Mouse (Mus musculus) spleen, postnatal 36 days (tissue): Measurements from ENCODE around the gene Arhgef26.

Experiments used
- DNase-seq, 2 experiments: peaks; one replicate each; pipeline ENCODE4 v3.0.0; 2022; ENCODE audit warnings: low spot score in 2 of 2, mixed read lengths in 1 of 2

Gene Arhgef26

DNA sequence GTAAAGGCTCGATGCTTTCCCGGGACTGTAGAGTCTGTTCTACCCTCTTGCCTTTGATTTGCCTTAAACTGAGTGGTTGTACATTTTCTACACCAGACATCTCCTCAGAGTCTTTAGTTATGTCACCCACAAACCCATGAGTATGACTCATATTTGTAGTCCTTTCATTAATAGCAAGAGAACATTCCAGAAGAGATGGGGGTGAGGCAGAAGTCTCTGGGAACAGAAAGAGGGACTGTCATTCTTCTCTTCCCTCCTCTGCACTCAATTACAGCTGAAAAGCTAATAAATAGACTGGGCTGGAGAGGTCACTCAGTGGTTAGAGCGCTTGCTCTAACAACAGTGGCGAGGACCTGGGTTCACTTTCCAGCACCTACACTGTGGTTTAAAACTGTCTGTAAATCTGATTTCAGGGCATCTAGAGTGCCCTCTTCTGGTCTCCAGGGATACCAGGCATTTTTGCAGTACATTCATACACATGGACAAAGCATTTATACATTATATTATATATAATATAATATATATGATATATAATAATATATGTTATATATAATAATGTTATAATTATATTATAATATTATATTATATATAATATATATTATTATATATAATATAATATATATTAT lies 111.8 kb downstream of the Arhgef26 start:
- DNase-seq, result no peak

DNA sequence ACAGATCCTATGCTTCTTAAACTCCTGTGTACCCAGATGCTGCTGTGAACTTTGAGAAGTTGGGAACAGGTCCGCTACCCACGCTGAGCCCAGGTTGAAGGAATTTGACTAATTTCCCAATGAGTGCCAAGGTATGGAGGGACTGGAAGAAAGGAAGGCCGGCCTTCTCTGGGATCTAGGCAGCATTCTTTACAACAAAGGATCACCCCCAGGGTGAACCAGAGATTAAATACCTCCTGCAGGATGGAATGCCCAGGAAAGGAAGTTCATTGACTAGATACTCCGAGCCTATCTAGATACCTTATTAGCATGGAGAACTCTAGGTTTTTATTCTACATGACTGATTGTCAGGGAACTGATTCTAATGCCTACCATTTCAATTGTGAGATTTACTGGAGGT lies 114.8 kb downstream of the Arhgef26 start:
- DNase-seq, result no peak

DNA sequence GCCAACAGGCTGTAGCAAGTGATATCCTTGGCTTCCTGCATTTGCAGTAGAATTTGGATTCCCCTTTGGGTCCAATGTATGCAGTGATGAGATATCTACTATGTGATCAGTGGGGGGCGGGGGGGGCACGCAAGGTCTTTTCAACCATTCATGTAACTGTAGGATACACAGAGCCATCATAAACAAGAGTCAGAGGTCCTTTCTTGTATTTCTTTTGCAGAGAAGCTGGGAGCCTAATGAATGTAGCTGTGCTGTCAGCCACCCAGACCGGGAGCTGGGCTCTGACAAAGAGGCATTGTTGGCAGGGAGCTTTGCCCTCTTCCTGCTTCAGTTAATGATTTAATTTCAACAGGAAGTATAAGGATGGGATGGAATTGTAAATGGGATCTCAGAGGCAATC lies 116.0 kb downstream of the Arhgef26 start:
- DNase-seq, result no peak

DNA sequence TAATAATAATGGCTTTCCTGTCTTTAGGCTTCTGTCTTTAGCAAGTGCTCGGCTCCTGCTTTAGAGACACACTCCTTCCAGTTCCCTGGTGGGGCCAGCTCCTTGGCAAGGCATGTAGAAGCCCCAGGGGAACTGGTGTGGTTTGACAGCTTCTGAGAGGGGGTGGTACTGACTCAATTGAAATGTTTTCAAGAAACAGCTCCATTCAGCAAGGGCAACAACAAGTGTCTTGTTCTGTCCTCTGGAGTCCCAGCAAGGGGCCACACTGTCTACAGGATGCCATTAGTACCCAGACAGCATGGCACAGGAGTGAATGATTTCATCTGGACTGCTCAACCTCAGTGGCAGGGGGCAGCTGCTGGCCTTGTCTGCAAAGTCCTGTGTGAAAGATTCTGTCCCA lies 117.7 kb downstream of the Arhgef26 start:
- no peak for DNase-seq

DNA sequence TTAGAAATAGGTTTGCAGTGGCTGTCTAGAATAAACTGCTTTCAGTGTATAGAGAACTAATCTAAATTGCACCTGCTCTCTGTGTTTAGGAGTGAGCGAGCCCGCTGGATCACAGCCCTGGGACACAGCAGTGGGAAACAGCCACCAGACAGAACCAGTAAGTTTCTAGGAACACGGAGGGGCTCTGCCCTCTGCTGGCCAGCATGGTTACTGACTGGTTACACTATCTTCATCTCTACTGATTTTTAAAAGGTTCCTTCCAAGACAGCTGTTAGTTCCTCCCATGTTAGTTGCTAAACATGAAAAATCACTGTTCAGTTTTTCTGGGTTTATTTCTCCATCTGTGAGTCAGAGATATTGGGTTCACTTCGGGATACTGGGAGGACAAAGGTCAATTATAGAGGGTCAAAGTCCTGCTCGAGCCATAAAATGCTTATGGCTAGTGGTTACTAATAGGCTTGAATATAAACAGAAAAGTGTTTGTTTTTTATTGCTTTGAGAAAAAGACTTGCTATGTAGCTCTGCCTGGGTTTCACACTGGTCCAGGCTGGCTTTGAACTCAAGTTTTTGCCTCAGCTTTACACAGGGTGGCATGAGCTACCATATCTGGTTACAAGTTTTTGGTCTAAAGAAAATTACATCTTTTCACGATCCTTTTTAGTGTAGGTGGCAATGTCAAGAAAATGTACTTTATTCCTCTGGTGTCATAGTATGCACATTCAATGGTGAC lies 120.3 kb downstream of the Arhgef26 start:
- DNase-seq, result peak in 1 of 2 experiments; percentile 4

DNA sequence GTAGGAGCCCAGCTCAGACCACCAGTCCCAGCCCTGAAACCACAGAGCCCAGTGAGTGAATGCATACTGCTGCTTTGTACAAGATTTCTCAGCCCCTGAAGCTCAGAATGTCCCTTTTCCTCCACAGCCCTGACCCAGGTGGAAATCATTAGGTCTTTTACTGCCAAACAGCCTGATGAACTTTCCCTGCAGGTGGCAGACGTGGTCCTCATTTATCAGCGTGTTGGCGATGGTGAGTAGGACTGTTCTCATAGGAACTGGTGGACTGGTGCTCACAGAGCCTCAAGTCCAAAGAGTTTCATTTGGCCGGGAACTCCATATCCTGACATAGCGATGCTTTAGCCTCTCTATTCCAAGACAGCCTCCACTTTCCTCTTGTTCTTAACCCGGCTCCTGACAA lies 121.3 kb downstream of the Arhgef26 start:
- no peak for DNase-seq

DNA sequence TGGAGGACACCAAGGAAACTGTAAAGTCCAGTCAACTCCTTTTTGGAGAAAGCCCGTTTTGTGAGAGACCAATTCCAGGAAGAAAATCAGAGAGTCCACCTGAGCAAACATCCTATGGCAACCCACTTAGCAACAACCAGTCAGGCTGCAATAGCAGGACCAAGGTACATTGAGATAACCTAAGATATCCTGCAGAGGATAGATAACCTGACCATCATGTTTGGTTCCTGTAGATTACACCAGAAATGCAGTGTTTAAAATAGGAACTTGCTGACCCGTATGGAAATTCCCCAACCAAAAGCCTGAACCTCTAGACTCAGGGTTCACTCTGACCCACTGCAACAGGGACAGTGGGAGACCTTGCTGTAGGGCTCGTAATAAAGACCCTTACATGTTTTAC lies 126.1 kb downstream of the Arhgef26 start:
- no peak for DNase-seq

DNA sequence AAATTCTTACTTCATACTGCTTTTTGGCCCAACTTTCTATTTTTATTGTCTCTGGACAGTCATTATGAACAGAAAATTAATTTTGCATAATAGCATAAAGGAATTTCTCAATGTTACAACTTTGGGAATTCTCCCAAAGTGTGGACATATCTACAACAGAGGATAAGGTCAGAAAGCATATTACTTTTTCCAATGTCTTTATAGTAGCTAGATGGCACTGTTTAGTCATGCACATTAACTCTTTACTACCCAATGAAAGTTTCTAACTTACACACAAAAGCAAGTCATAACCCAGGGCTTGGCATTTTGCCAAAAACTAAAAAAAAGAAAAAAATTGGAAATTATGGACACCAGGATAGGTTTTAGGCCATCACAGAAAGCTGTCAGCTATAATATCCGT lies 132.0 kb downstream of the Arhgef26 start:
- no peak for DNase-seq

DNA sequence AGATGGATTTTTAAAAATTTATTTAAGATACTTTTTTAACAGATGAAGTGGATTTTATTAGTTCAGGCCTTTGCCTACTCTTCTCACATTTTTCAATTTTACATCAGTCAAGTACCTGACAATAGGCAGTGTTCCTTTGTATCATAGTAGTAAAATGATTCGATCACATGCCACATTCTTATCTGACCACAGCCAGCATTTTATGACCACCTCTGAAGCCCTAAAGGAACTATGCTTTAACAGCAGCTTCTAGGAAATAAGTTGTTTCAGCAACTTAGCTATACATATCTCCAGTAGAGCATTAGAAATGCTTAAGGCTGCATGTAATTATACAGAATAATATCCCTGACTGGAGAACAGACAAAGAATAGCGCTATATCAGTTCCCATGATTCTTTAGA lies 146.2 kb downstream of the Arhgef26 start:
- no peak for DNase-seq

DNA sequence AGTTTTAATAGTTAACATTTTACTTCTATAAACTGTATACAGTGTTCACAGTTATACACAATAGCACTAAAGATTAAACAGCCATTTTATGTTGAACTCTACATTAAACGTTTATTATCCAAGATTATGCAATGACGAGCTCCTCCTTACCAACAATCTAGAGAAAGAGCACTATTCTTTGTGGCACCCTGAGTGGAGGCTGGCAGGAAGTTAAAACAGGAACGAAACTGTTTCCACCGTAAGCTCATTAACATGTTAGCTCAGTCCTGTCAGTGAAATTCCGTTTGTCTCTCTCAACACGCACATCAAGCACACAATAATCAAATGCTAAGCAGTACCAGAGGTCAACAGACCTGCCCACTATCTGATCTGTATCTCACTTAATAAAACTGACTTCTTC lies 154.4 kb downstream of the Arhgef26 start:
- no peak for DNase-seq

DNA sequence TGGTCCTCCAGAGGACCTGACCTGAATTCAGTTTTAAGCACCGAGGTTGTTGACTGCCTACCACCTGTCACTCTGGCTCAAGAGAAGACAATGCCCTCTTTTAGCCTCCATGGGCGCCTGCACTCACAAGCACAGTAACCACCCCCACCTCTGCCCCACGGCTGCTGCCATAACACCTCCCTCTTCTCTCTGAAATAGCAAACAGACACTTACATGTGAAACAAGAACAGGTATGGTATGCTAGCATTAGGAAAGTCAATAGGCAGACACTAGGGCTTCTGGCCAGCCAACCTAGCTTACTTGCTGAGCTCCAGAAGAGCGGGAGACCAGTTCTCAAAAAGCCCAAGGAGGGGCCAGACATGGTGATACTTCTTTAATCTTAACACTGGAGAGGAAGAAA lies 161.2 kb downstream of the Arhgef26 start:
- DNase-seq, result no peak

DNA sequence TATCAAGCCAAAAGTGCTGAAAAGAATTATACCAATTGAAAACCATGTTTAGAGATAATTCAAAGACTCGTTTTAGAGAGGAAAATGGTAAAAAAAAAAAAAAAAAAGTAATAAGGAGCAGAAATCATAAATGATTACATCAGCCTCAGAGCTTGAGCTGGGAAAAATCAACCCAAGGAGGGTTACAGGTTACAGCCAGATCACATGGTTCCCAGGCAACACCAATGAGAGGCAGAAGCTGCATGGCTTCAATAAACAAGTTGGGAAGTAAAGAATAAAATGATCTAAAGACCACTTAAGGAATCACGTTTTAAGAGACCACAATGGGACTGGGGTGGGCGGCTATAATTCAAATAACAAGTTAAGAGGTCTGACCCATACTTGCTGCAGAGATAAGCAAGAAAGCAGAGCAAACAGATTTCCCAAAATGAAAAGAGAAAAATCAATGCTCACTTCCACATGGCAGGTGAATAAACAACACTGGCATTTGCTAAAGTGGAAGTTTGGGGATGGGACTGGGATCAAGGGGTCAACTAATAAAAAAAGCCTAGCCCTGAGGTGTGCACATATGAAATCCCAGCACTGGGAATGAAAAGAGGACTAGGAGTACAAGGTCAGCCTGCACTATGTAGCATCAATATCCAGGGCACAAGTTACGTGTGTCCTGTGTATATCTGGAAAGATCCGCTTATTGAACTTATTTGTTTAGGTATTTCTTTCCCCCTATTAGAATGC lies 167.2 kb downstream of the Arhgef26 start:
- DNase-seq, result no peak

DNA sequence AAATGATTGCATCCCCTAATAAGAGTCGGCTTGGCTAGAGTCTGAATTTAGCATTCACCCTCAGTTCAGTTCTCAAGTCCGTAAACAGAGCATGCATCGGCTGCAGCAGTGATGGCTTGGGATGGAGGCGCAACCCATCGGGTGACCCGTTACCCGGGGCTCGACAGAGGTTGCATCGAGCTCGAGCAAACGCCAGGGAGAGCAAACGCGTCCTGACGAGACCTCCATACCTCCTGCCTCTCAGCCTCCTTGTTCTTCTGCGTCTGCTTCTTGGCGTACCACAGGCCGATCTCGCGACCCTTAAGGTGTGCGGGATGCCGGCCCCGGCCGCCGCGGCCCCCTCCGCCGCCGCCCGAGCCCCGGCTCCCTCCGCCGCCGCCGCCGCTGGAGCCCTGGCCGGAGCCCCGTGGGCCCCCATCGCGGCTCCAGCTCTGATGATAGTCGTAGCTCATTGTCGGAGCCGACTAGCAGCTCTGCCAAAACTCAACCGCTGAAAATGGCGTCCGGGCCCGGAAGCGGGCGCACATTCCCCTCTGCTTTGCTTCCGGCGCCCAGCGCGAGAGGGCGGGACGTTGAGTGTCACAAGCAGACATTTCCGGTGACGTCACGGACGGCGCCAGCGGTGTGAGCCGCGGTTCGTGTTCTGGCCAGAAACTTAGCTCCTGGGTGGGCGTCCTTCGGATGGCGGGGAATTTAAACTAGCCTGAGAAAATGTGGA lies 168.5 kb downstream of the Arhgef26 start, which contains the start of gene Dhx36:
Dhx36 (minus strand) TSS at position 517 of the 718 bp plus-strand sequence.
- peak; percentile 93 to 94 for DNase-seq

DNA sequence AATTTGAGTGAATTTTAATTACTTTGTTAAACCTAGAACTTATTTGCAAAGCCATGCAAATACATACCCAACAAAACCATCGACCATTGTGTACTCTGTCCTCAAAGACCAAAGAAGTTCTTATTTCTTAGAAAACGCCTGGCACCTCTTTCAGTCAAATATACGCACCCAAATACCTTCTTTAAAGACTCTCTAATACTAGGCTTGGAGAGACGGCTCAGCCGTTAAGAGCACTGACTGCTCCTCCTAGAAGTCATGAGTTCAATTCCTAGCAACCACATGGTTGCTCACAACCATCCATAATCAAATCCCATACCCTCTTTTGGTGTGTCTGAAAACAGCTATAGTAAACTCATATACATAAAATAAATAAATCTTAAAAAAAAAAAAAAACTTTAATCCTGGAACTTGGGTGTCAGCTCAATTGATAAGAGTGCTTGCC lies 169.1 kb downstream of the Arhgef26 start:
- DNase-seq, result no peak
